Mouse (Mus musculus): ENCODE data around the gene Fmnl2. TPM values are rescaled to one million over a fixed set of nuclear protein-coding genes. Genes with fewer than 3 reads are reported as not detected.

Gene Fmnl2
- polyA plus RNA-seq (2015; fragmentation: Nextera tagmentation; extraction: Ambion mirVana) = 1.0 TPM in 2 replicates

GRCm38 (mm10) chr2:52857611-52858528 is at the start of gene Fmnl2:
Gene Fmnl2 (plus strand): TSS chr2:52857860.
- Histone ChIP-seq H3K4me3 (ENCODE audit: low read length) (peak within 1 kb of the TSS; percentile 88), H3K27me3 (ENCODE audit: control insufficient read depth, insufficient read depth, low read length) (no peaks in the 10 kb centered on the region), H3K9ac (ENCODE audit: low read length) (peak within 1 kb of the TSS; percentile 87), H3K9me3 (replicated peaks; ENCODE audit: control insufficient read depth, low read length) (no peaks in the 10 kb centered on the region), H3K4me1 (ENCODE audit: control insufficient read depth, insufficient read depth, low read length) (peaks cover 5% of the 10 kb centered on the region; the same call in 1 of the 2 replicates), H3K36me3 (ENCODE audit: control insufficient read depth, insufficient read depth) (no peaks in the 10 kb centered on the region), H3K27ac (ENCODE audit: low read length) (peak within 1 kb of the TSS; percentile 52), H3K4me2 (ENCODE audit: low read depth, low read length) (peak within 1 kb of the TSS; percentile 99)
- peak; percentile 92 for ATAC-seq (replicated peaks; ENCODE audit: extremely low read depth, insufficient read depth, low FRiP score)
- under 1% methylated on average over 114 of the region's 114 CpGs for WGBS

GRCm38 (mm10) chr2:52809988-52810387 is 47.7 kb upstream of the Fmnl2 start:
- Histone ChIP-seq H3K36me3 (ENCODE audit: control insufficient read depth, insufficient read depth) (no peaks in the 10 kb centered on the region), H3K27ac (ENCODE audit: low read length) (no peak overlapping the region), H3K27me3 (ENCODE audit: control insufficient read depth, insufficient read depth, low read length) (no peaks in the 10 kb centered on the region), H3K4me3 (ENCODE audit: low read length) (no peak overlapping the region), H3K9me3 (replicated peaks; ENCODE audit: control insufficient read depth, low read length) (no peaks in the 10 kb centered on the region), H3K4me1 (ENCODE audit: control insufficient read depth, insufficient read depth, low read length) (no peaks in the 10 kb centered on the region), H3K4me2 (ENCODE audit: low read depth, low read length) (no peak overlapping the region), H3K9ac (ENCODE audit: low read length) (no peak overlapping the region)
- no peak for ATAC-seq (replicated peaks; ENCODE audit: extremely low read depth, insufficient read depth, low FRiP score)
- 60% methylated on average over 5 of the region's 5 CpGs for WGBS

GRCm38 (mm10) chr2:52811691-52812090 is 46.0 kb upstream of the Fmnl2 start:
- Histone ChIP-seq H3K4me3 (ENCODE audit: low read length) (no peak overlapping the region), H3K9me3 (replicated peaks; ENCODE audit: control insufficient read depth, low read length) (no peaks in the 10 kb centered on the region), H3K36me3 (ENCODE audit: control insufficient read depth, insufficient read depth) (no peaks in the 10 kb centered on the region), H3K9ac (ENCODE audit: low read length) (no peak overlapping the region), H3K27me3 (ENCODE audit: control insufficient read depth, insufficient read depth, low read length) (no peaks in the 10 kb centered on the region), H3K27ac (ENCODE audit: low read length) (no peak overlapping the region), H3K4me1 (ENCODE audit: control insufficient read depth, insufficient read depth, low read length) (no peaks in the 10 kb centered on the region), H3K4me2 (ENCODE audit: low read depth, low read length) (no peak overlapping the region)
- ATAC-seq (replicated peaks; ENCODE audit: extremely low read depth, insufficient read depth, low FRiP score) = no peak
- WGBS = 41% methylated on average over 5 of the region's 5 CpGs

GRCm38 (mm10) chr2:52817341-52817740 is 40.3 kb upstream of the Fmnl2 start:
- Histone ChIP-seq H3K27me3 (ENCODE audit: control insufficient read depth, insufficient read depth, low read length) (no peaks in the 10 kb centered on the region), H3K27ac (ENCODE audit: low read length) (no peak overlapping the region), H3K9me3 (replicated peaks; ENCODE audit: control insufficient read depth, low read length) (no peaks in the 10 kb centered on the region), H3K36me3 (ENCODE audit: control insufficient read depth, insufficient read depth) (no peaks in the 10 kb centered on the region), H3K4me3 (ENCODE audit: low read length) (no peak overlapping the region), H3K4me1 (ENCODE audit: control insufficient read depth, insufficient read depth, low read length) (no peaks in the 10 kb centered on the region), H3K9ac (ENCODE audit: low read length) (no peak overlapping the region), H3K4me2 (ENCODE audit: low read depth, low read length) (no peak overlapping the region)
- ATAC-seq (replicated peaks; ENCODE audit: extremely low read depth, insufficient read depth, low FRiP score) = no peak
- WGBS = 73% methylated on average over 1 of the region's 1 CpGs

- Histone ChIP-seq H3K36me3 (ENCODE audit: control insufficient read depth, insufficient read depth) (no peaks in the 10 kb centered on the region), H3K4me3 (ENCODE audit: low read length) (no peak overlapping the region), H3K4me2 (ENCODE audit: low read depth, low read length) (no peak overlapping the region), H3K27ac (ENCODE audit: low read length) (no peak overlapping the region), H3K9ac (ENCODE audit: low read length) (no peak overlapping the region), H3K4me1 (ENCODE audit: control insufficient read depth, insufficient read depth, low read length) (no peaks in the 10 kb centered on the region), H3K27me3 (ENCODE audit: control insufficient read depth, insufficient read depth, low read length) (no peaks in the 10 kb centered on the region), H3K9me3 (replicated peaks; ENCODE audit: control insufficient read depth, low read length) (no peaks in the 10 kb centered on the region)
- 67% methylated on average over 4 of the region's 4 CpGs for WGBS
- no peak for ATAC-seq (replicated peaks; ENCODE audit: extremely low read depth, insufficient read depth, low FRiP score)
Observed at GRCm38 (mm10) chr2:52818944-52819343, 38.7 kb upstream of the Fmnl2 start.

GRCm38 (mm10) chr2:52822214-52822613 is 35.4 kb upstream of the Fmnl2 start:
- H3K4me3 ChIP-seq (ENCODE audit: low read length) = no peak overlapping the region
- no peak for ATAC-seq (replicated peaks; ENCODE audit: extremely low read depth, insufficient read depth, low FRiP score)
- WGBS = 69% methylated on average over 2 of the region's 2 CpGs
- H3K4me1 ChIP-seq (ENCODE audit: control insufficient read depth, insufficient read depth, low read length) = no peaks in the 10 kb centered on the region
- no peaks in the 10 kb centered on the region for H3K36me3 ChIP-seq (ENCODE audit: control insufficient read depth, insufficient read depth)
- no peak overlapping the region for H3K4me2 ChIP-seq (ENCODE audit: low read depth, low read length)
- H3K27ac ChIP-seq (ENCODE audit: low read length) = no peak overlapping the region
- H3K9me3 ChIP-seq (replicated peaks; ENCODE audit: control insufficient read depth, low read length) = no peaks in the 10 kb centered on the region
- no peak overlapping the region for H3K9ac ChIP-seq (ENCODE audit: low read length)
- H3K27me3 ChIP-seq (ENCODE audit: control insufficient read depth, insufficient read depth, low read length) = no peaks in the 10 kb centered on the region

GRCm38 (mm10) chr2:52828077-52828476 is 29.6 kb upstream of the Fmnl2 start:
- Histone ChIP-seq H3K4me1 (ENCODE audit: control insufficient read depth, insufficient read depth, low read length) (no peaks in the 10 kb centered on the region), H3K4me3 (ENCODE audit: low read length) (no peak overlapping the region), H3K27me3 (ENCODE audit: control insufficient read depth, insufficient read depth, low read length) (no peaks in the 10 kb centered on the region), H3K9me3 (replicated peaks; ENCODE audit: control insufficient read depth, low read length) (no peaks in the 10 kb centered on the region), H3K36me3 (ENCODE audit: control insufficient read depth, insufficient read depth) (no peaks in the 10 kb centered on the region), H3K4me2 (ENCODE audit: low read depth, low read length) (no peak overlapping the region), H3K9ac (ENCODE audit: low read length) (no peak overlapping the region), H3K27ac (ENCODE audit: low read length) (no peak overlapping the region)
- 76% methylated on average over 4 of the region's 4 CpGs for WGBS
- ATAC-seq (replicated peaks; ENCODE audit: extremely low read depth, insufficient read depth, low FRiP score) = no peak

- Histone ChIP-seq H3K4me2 (ENCODE audit: low read depth, low read length) (no peak overlapping the region), H3K9ac (ENCODE audit: low read length) (no peak overlapping the region), H3K36me3 (ENCODE audit: control insufficient read depth, insufficient read depth) (no peaks in the 10 kb centered on the region), H3K4me1 (ENCODE audit: control insufficient read depth, insufficient read depth, low read length) (no peaks in the 10 kb centered on the region), H3K4me3 (ENCODE audit: low read length) (no peak overlapping the region), H3K27me3 (ENCODE audit: control insufficient read depth, insufficient read depth, low read length) (no peaks in the 10 kb centered on the region), H3K9me3 (replicated peaks; ENCODE audit: control insufficient read depth, low read length) (no peaks in the 10 kb centered on the region), H3K27ac (ENCODE audit: low read length) (no peak overlapping the region)
- WGBS = 76% methylated on average over 4 of the region's 4 CpGs
- no peak for ATAC-seq (replicated peaks; ENCODE audit: extremely low read depth, insufficient read depth, low FRiP score)
Observed at GRCm38 (mm10) chr2:52830513-52830912, 27.1 kb upstream of the Fmnl2 start.

- no peak for ATAC-seq (replicated peaks; ENCODE audit: extremely low read depth, insufficient read depth, low FRiP score)
- H3K9me3 ChIP-seq (replicated peaks; ENCODE audit: control insufficient read depth, low read length) = no peaks in the 10 kb centered on the region
- H3K27me3 ChIP-seq (ENCODE audit: control insufficient read depth, insufficient read depth, low read length) = no peaks in the 10 kb centered on the region
- H3K27ac ChIP-seq (ENCODE audit: low read length) = no peak overlapping the region
- no peak overlapping the region for H3K4me2 ChIP-seq (ENCODE audit: low read depth, low read length)
- no peak overlapping the region for H3K9ac ChIP-seq (ENCODE audit: low read length)
- H3K36me3 ChIP-seq (ENCODE audit: control insufficient read depth, insufficient read depth) = no peaks in the 10 kb centered on the region
- H3K4me3 ChIP-seq (ENCODE audit: low read length) = no peak overlapping the region
- H3K4me1 ChIP-seq (ENCODE audit: control insufficient read depth, insufficient read depth, low read length) = no peaks in the 10 kb centered on the region
- WGBS = 80% methylated on average over 2 of the region's 2 CpGs
Observed at GRCm38 (mm10) chr2:52831585-52831984, 26.1 kb upstream of the Fmnl2 start.
